Mouse (Mus musculus): Measurements from ENCODE around the gene Brwd3.
A peak's percentile ranks its signal among the peaks of the same experiment; 100 is the strongest.

Gene Brwd3

DNA sequence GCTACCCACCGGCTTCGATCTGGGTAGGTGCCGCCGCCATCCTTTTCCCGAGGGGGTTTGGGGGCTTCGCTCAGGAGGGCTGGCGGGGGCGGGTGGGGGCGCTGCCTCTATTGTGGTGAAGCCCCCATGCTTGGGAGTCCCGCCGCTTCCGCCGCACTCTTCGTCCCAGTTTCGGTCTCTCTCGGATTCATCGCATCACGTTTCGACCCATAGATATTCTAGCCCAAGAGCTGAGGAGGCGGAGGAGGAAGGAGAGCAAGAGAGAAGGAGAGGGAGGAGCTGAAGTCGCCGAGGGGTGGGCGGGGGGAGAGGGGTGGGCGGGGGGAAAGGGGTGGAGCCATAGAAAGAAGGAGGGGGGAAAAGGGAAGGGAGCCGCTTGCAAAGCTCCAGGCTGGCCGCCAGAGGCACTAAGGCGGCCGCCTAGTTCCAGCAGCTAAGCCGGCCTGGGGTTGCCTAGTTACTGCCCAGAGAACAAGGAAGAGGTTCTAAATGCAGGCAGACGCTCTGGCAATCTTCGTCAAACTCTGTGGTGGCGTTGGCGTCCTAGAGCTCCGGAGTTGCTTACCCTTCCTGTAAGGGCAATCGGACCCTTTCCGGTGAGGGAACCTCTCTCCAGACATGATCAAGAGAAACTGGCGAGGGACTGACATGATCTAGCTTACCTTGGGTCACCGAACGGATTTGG, at the start of gene Brwd3:
Gene Brwd3 (minus strand): TSS at position 283 of the 685 bp plus-strand sequence.
- DNase-seq, result peak; percentile 76

DNA sequence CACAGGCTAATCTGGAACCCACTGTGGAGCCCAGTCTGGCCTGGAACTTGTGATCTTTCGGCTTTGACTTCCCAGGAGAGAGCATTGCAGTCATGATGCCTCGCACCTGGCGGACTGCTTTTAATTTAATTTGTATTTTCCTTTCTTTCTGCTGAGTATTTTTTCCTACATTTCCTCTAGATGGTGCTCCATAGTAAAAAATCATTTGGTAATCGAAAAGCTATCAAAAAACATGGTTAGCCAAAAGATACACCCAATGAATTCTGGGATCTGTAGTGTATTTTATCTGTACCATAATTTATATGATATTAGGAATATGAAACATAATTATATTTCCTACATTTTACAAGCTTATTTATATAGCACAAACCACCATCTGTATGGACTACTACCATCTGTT, 28.5 kb upstream of the Brwd3 start:
- DNase-seq, result no peak

DNA sequence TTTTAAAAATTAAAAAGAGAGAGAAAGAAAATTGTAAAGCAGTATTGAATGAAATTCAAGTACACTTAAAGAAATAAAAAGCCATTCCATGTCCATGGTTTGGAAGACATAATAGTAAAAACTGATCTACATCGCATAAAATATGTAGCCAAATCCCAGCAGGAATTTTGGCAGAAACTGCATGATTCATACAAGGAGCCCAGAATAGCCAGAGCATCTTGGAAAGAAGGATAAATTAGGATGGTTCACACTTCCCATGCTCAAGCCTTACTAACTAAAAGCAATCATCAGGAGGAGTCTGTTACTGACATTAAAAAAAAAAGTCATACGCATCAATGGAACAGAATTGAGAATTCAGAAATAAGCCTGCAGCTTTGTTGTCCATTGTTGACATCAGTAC, 8.5 kb upstream of the Brwd3 start:
- DNase-seq, result no peak

DNA sequence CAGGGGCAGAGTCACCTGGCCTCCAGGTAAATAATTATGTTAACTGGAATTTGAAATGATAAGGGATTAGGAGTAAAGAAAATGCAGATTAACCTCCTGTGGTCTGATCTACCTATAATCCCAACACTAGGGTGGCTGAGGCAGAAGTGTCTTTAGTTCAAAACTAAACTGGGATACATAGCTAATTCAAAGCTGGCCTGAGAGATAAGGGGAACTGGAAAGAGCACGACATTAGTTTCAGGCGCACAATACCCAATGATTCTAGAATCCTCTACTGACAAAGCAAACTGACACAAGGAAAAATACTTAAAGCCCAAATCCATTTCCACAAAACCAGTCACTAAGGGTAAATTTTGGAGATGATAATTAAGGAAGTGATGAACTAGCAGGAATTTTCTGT, 2.2 kb upstream of the Brwd3 start:
- DNase-seq, result no peak

DNA sequence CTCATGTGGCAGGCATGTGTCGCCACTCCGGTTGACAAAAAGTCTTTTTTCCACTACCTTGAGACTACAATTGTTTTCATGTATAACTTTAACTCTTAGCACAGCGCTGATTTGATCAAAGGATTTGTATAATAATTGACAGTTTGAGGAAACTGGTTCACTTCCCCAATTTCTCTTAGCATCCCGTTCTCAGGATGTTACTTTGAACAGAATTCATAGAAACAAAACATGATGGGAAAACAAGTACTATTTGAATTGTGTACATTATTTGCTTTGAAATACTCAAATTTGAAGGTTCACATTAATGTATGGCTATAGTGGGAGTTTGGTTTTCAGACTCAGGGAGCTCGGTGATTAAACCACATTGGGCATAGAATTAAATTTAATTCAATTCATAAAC, 1.1 kb upstream of the Brwd3 start:
- DNase-seq, result no peak

DNA sequence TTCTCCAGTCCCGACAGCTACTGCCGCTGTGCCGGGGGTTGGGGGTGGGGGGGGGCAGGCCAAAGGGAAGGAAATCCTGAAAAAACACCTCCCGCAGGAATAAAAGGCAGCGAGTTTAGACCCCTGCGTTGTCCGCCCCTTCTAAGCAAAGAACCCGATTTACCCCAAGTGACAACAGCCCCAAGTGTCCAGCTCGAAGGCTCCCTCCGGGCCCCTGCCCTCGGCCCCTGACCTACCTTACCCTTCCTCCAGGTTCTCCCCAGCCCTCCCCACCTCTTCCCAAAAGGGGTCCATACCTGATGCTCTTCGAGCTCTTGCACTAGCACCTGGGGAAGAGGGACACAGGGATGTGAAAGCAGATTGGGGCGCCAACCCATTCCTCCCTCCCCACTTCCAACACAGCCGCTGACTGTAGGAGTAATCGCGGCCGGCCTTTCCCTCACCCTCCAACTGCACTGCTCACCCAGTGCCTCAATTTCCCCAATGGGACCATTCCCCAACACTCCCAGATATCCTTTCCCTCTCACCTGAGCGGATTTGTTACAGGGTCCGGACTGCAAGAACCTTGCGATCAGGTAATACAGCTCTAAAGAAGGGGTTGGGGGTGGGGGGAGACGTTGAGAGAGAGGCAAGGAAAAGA, 671 bp downstream of the Brwd3 start:
- DNase-seq, result peak; percentile 35

DNA sequence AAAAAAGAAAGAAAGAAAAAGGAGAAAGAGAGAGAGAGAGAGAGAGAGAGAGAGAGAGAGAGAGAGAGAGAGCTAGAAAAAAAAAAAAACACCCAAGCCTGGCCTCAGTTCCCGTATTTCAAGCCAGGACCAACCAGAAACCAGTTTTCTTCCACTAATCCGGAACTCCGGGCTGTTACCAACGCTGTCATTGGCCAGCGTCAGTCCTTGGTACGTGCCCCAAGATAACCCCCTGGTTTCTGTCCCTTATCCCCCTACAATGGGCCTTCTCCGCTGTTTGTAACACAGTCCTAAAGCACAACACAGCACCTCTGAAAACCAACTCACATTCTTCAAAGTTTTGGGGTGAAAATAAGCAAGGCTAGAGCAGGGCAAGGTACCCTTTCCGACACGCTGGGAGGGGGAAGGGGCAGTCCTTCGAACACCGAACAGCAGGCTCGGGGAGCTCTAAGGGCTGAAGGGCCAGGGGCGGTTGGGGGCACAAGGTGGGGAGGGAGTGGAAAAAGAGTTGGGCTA, 1.4 kb downstream of the Brwd3 start:
- DNase-seq, result peak; percentile 77

DNA sequence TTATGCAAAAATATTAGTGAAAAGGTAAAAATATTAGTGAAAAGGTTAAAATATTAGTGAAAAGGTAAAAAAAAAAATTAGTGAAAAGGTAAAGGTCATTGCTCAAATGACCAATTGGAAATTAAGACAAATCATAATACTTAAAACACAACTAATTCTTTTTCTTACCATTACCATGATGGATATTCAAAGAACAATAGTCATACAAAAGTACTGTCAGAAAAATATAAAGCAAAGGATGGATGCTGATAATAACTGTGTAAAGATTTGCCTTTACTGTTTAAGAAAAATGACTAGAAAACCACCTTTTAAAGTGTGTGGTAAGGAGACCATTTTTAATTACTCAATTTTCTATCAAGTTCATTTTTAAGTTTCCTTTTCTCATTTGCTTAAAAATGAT, 2.9 kb downstream of the Brwd3 start:
- DNase-seq, result no peak

DNA sequence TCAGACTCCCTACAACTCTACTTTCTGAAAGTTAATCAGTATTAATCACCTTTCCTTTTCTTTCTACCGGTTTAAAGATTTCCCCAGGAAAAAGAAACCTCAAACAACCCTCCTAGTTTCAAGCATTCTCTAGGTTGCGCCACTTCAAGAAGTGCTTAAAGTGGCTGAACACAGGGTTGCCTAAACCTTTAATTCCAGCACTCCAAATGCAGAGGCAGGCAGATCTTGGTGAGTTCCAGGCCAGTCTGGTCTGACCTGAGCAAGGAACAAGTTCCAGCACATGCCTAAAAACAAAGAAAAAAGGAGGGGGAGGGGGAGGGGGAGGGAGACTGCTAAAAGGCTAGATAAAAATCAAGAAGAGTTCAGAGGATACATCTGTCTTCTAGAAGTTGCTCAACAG, 6.1 kb downstream of the Brwd3 start:
- DNase-seq, result no peak

DNA sequence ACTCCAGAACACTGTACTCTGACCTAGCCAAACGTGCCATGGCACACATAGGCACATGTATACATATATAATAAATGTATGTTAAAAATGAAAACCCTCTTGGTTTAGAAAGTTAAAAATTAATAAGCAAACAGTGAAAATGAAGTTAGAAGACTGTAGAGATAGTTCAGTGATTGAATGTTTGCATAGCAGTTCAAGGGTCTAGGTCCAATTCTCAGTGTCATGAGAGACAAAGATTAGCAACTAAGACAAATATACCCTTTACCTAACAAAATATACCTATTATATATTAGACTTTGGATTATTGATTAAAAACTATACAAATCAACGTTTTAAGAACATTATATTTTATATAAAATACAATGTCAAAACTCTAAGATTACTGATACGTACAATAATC, 36.9 kb downstream of the Brwd3 start:
- no peak for DNase-seq

DNA sequence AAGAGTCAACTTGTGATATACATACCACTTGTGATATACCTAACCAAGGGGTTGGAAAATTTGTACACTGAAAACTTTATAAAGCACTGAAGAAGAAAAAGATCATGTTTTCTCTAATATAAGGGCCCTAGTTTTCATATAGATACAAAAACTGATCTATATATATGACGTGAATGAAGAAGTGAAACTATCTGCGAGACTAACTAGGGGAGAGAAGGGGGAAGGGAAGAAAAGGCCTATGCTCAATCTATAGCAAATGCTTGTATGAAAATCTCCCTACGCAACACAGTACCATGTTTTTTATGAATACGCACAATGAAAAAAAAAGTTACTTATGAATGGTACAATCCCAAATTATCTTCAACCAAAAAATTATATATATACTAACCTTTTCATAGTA, 50.4 kb downstream of the Brwd3 start:
- DNase-seq, result no peak

DNA sequence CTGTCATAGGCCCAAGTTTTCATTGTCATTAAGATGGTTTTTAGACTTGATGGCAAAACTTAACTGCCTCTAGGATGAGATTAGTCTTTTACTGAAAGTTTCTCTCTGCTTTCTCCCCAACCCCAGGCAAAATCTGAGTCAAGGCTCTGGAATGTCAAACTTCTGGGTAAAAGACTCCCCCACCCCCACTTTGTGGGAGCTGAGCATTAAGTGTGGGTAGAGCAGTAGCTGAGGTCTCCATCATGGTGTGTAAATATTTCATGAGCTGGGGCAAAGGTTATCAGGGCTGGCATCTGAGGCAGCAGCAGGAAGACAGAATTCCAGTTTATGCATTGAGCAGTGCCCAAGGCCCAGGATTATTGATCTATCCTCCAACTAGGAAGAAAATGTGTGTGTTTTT, 102.4 kb downstream of the Brwd3 start:
- no peak for DNase-seq

DNA sequence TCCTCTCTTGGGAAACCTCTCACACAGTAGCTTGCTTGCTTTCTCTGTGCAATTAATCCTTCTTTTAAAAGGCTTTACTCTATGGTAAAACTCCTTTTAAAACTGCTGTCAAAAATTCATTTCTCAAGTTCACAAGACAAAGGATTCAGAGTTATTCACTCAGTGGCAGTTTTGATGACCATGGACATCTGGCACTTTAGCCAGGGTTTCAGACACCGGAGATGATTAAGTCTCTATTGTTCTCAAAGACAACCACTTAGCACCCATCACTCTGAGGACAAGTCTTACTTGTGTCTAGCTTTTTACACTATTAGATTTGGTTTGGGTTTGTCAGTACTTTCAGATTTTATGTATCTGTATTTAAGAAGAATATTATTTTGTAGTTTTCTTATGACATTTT, 104.6 kb downstream of the Brwd3 start:
- DNase-seq, result no peak

DNA sequence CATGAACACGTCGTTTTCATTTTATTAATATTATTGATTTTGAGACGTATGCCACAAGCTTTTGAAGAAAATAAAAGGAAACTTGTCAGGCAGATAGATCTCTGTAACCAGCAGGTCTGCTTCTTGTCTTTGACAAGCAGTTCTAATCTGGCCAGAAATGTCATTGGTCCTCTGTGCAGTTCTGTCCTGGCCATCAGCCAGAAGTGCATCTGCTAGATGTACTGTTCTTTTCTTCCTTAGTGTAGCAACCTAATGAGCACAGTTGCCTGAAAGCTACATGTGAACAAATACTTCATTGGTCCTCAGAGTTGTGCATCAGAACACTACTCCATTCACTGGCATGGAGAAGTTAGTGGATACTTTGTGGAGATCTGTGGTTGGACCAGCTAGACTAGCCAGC, 105.1 kb downstream of the Brwd3 start:
- no peak for DNase-seq

DNA sequence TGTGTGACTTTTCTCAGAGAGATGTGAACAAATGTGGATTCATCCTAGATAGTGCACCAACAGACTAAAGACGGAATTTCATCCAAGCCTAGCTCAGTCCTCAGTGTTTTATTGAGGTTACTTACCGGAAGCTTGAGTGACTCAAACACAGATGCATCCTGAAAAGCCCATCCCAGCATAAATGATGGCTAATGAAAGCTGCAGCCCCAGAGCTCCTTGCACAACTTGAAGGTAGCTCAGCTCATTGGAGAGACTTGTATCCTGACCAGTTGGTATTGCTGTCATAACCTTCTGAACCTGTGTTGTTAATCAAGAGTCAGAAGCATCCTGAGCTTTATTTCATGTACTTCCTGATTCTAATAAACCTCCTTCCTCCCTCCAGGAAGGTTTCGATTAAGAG, 105.8 kb downstream of the Brwd3 start:
- DNase-seq, result no peak

DNA sequence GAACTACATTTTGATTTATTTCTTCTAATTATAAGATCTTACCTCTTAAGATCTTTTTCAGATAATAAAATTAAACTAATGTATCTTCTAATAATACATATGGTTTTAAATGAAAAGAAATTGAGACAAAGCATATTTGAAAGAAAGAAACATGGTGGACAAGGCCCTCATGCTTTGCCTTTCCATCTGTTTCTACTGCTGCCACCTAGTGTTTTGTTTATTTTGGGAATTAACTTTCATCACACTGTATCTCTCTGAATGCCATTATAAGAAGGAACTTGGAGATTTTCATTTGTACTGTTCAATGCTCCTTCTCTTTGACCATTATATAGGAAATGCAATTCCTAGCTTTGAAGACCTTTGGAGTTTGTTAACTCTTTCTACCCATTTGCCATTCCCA, 109.9 kb downstream of the Brwd3 start:
- no peak for DNase-seq

DNA sequence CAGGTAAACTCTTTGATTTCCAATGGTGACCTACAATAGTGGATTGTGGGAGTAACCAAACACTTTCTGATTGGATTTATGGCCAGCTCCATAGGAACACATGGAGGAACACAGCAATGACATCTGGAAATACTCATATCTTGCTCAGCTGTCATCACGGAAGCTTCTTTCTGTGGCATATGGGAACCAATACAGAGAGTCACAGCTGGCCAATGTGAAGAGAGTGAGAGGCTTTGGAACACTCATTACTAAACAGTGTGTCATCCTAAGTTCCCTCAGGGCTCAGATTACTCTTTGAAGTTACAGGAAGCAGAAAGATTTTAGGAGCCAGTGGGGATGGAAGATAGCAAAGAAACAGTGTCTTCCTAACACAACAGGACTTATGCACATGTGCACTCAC, 111.7 kb downstream of the Brwd3 start:
- DNase-seq, result no peak

DNA sequence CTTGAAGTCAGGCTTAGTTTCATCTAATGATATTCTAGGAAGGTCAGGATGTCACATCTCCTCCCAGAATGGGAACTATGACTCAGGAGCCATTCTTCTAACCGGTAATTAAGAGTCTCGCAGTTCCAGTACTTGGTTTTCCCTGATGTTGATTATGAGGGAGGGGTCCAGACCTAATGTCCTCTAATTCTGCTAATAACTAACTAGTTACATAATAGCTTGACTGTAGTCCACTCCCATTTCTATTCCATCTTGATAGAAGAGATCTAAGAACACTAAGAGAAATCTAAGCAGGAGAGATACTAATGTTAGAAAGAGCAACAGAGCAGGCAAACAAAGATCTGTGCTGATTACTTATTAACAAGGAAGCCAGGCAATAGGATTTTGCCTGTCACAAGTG, 129.9 kb downstream of the Brwd3 start:
- DNase-seq, result no peak
